Mouse (Mus musculus) MEL (cell line): ENCODE data around the gene Ggct. TPM values are rescaled to one million over a fixed set of nuclear protein-coding genes. Genes with fewer than 3 reads are reported as not detected.
A peak's percentile ranks its signal among the peaks of the same experiment; 100 is the strongest.

Experiments
- DNase-seq: peaks from one replicate; pipeline ENCODE4 v3.0.0; 2011; ENCODE audit warnings: low read depth, low spot score
- H3K27ac ChIP-seq: 2 replicates; pipeline ENCODE4 v1.5.1; 2012; ENCODE audit warnings: low read depth, mild to moderate bottlenecking, control low read depth, low read length, moderate library complexity; ENCODE audit not compliant: control insufficient read depth
- H3K27me3 ChIP-seq, 2 experiments: fragments of 150-350 bp in 1 of 2; sonication (generic) in 1 of 2; 2 replicates each; pipeline ENCODE4 v1.6.1; 2012; ENCODE audit warnings: low read length in 2 of 2, mild to moderate bottlenecking in 2 of 2, improper control_type of control experiment in 1 of 2, moderate library complexity in 1 of 2; ENCODE audit not compliant: insufficient read depth in 2 of 2, control insufficient read depth in 1 of 2
- H3K36me3 ChIP-seq, 2 experiments: 2 replicates each; pipeline ENCODE4 v1.6.1; 2012 to 2014; ENCODE audit warnings: low read length in 2 of 2, improper control_type of control experiment in 1 of 2, inconsistent platforms in 1 of 2, mild to moderate bottlenecking in 1 of 2; ENCODE audit not compliant: insufficient read depth in 2 of 2, control insufficient read depth in 1 of 2
- H3K4me1 ChIP-seq, 2 experiments: fragments of 150-350 bp in 1 of 2; sonication (generic) in 1 of 2; 2 replicates each; pipeline ENCODE4 v1.6.1; 2012; ENCODE audit warnings: low read length in 2 of 2, improper control_type of control experiment in 1 of 2, mild to moderate bottlenecking in 1 of 2; ENCODE audit not compliant: insufficient read depth in 2 of 2, control insufficient read depth in 1 of 2
- H3K4me3 ChIP-seq, 2 experiments: fragments of 150-350 bp in 1 of 2; sonication (generic) in 1 of 2; 2 replicates each; pipeline ENCODE4 v1.5.1; 2012; ENCODE audit warnings: low read depth in 2 of 2, low read length in 2 of 2, mild to moderate bottlenecking in 2 of 2, moderate library complexity in 2 of 2, control low read depth in 1 of 2, improper control_type of control experiment in 1 of 2; ENCODE audit not compliant: control insufficient read depth in 1 of 2, insufficient read depth in 1 of 2
- H3K79me2 ChIP-seq: 2 replicates; pipeline ENCODE4 v1.6.1; 2012; ENCODE audit warnings: mild to moderate bottlenecking, low read length, moderate library complexity; ENCODE audit not compliant: control insufficient read depth, poor library complexity, insufficient read depth
- H3K9ac ChIP-seq: 2 replicates; pipeline ENCODE4 v1.6.1; 2012; ENCODE audit warnings: low read depth, mild to moderate bottlenecking, control low read depth, low read length, moderate library complexity; ENCODE audit not compliant: control insufficient read depth, poor library complexity, severe bottlenecking
- H3K9me3 ChIP-seq: fragments of 150-350 bp; sonication (generic); replicated peaks from 2 replicates; pipeline ENCODE4 v1.6.1; 2012; ENCODE audit warnings: mild to moderate bottlenecking, low read length, improper control_type of control experiment, moderate library complexity; ENCODE audit not compliant: insufficient read depth
- BHLHE40 ChIP-seq: IDR thresholded peaks from 2 replicates; pipeline ENCODE4 v1.6.1; 2012; ENCODE audit warnings: low read depth, mild to moderate bottlenecking, inconsistent platforms, low read length, improper control_type of control experiment, borderline replicate concordance
- CHD2 ChIP-seq: IDR thresholded peaks from 2 replicates; pipeline ENCODE4 v1.6.1; 2011; ENCODE audit warnings: low read length, improper control_type of control experiment
- CTCF ChIP-seq, 3 experiments: IDR thresholded peaks in 2 of 3; conservative IDR thresholded peaks in 1 of 3; 2 replicates each; pipeline ENCODE4 v1.5.1; 2011 to 2012; ENCODE audit warnings: low read length in 3 of 3, low read depth in 2 of 3, mild to moderate bottlenecking in 2 of 3, improper control_type of control experiment in 1 of 3, inconsistent platforms in 1 of 3, mixed read lengths in 1 of 3, moderate library complexity in 1 of 3; ENCODE audit not compliant: control insufficient read depth in 1 of 3, insufficient read depth in 1 of 3, poor library complexity in 1 of 3, severe bottlenecking in 1 of 3
- E2F4 ChIP-seq: IDR thresholded peaks from 2 replicates; pipeline ENCODE4 v1.6.1; 2011; ENCODE audit warnings: low read depth, low read length, improper control_type of control experiment, borderline replicate concordance
- ELF1 ChIP-seq: IDR thresholded peaks from 2 replicates; pipeline ENCODE4 v1.6.1; 2014; ENCODE audit warnings: low read depth, mild to moderate bottlenecking, inconsistent platforms, low read length, improper control_type of control experiment, moderate library complexity
- ETS1 ChIP-seq: IDR thresholded peaks from 2 replicates; pipeline ENCODE4 v1.6.1; 2012; ENCODE audit warnings: low read depth, mild to moderate bottlenecking, inconsistent platforms, low read length, improper control_type of control experiment, moderate library complexity
- GABPA ChIP-seq: IDR thresholded peaks from 2 replicates; pipeline ENCODE4 v1.6.1; 2012; ENCODE audit warnings: low read depth, mild to moderate bottlenecking, inconsistent platforms, low read length, improper control_type of control experiment, moderate library complexity
- GATA1 ChIP-seq: IDR thresholded peaks from 2 replicates; pipeline ENCODE4 v1.6.1; 2011; ENCODE audit warnings: low read depth, low read length, improper control_type of control experiment
- HCFC1 ChIP-seq: IDR thresholded peaks from 2 replicates; pipeline ENCODE4 v1.6.1; 2012; ENCODE audit warnings: low read depth, mild to moderate bottlenecking, inconsistent platforms, low read length, improper control_type of control experiment, moderate library complexity
- KAT2A ChIP-seq: conservative IDR thresholded peaks from 2 replicates; pipeline ENCODE4 v1.6.1; 2012; ENCODE audit warnings: low read depth, low read length, improper control_type of control experiment, inconsistent platforms
- MAFK ChIP-seq: IDR thresholded peaks from 2 replicates; pipeline ENCODE4 v1.6.1; 2011; ENCODE audit warnings: low read depth, mild to moderate bottlenecking, low read length, improper control_type of control experiment, borderline replicate concordance
- MEF2A ChIP-seq: IDR thresholded peaks from 2 replicates; pipeline ENCODE4 v1.6.1; 2014; ENCODE audit warnings: low read depth, mild to moderate bottlenecking, inconsistent platforms, low read length, improper control_type of control experiment; ENCODE audit not compliant: poor library complexity, insufficient replicate concordance, severe bottlenecking; ENCODE audit errors: extremely low read depth
- MYB ChIP-seq: IDR thresholded peaks from 2 replicates; pipeline ENCODE4 v1.6.1; 2011; ENCODE audit warnings: mild to moderate bottlenecking, low read depth, low read length, improper control_type of control experiment
- NRF1 ChIP-seq: IDR thresholded peaks from 2 replicates; pipeline ENCODE4 v1.6.1; 2014; ENCODE audit warnings: low read depth, mild to moderate bottlenecking, inconsistent platforms, low read length, improper control_type of control experiment, moderate library complexity; ENCODE audit not compliant: poor library complexity, insufficient read depth, severe bottlenecking
- POLR2AphosphoS2 ChIP-seq: IDR thresholded peaks from 2 replicates; pipeline ENCODE4 v1.6.1; 2011; ENCODE audit warnings: low read length, improper control_type of control experiment
- RCOR1 ChIP-seq: IDR thresholded peaks from 2 replicates; pipeline ENCODE4 v1.6.1; 2012; ENCODE audit warnings: low read depth, mild to moderate bottlenecking, inconsistent platforms, low read length, improper control_type of control experiment
- SIN3A ChIP-seq: IDR thresholded peaks from 2 replicates; pipeline ENCODE4 v1.6.1; 2012; ENCODE audit warnings: low read length, improper control_type of control experiment, inconsistent platforms
- TBP ChIP-seq: IDR thresholded peaks from 2 replicates; pipeline ENCODE4 v1.8.0; 2011; ENCODE audit warnings: low read depth, low read length, improper control_type of control experiment
- UBTF ChIP-seq: IDR thresholded peaks from 2 replicates; pipeline ENCODE4 v1.6.1; 2012; ENCODE audit warnings: low read depth, mild to moderate bottlenecking, inconsistent platforms, low read length, improper control_type of control experiment, moderate library complexity, borderline replicate concordance; ENCODE audit not compliant: insufficient read depth
- USF2 ChIP-seq, 2 experiments: IDR thresholded peaks; 2 replicates each; pipeline ENCODE4 v1.6.1; 2011 to 2012; ENCODE audit warnings: improper control_type of control experiment in 2 of 2, low read length in 2 of 2, borderline replicate concordance in 1 of 2, inconsistent platforms in 1 of 2, low read depth in 1 of 2, mild to moderate bottlenecking in 1 of 2; ENCODE audit not compliant: insufficient read depth in 1 of 2
- ZC3H11A ChIP-seq: IDR thresholded peaks from 2 replicates; pipeline ENCODE4 v1.6.1; 2012; ENCODE audit warnings: low read depth, mild to moderate bottlenecking, inconsistent platforms, low read length, improper control_type of control experiment
- ZKSCAN1 ChIP-seq: IDR thresholded peaks from 2 replicates; pipeline ENCODE4 v1.6.1; 2012; ENCODE audit warnings: low read depth, mild to moderate bottlenecking, inconsistent platforms, low read length, improper control_type of control experiment, moderate library complexity
- ZNF384 ChIP-seq: IDR thresholded peaks from 2 replicates; pipeline ENCODE4 v1.6.1; 2012; ENCODE audit warnings: low read depth, mild to moderate bottlenecking, inconsistent platforms, low read length, improper control_type of control experiment
- polyA plus RNA-seq, 2 experiments: library from polyadenylated mRNA; stranded (reverse) in 1 of 2; unstranded in 1 of 2; fragments of >175 nt in 1 of 2; fragments of >200 nt in 1 of 2; gene quantifications; 2 replicates each; pipeline versions ENCODE4 v1.2.1 to v1.2.4; 2012; ENCODE audit warnings: low replicate concordance in 2 of 2, low read depth in 1 of 2; ENCODE audit not compliant: insufficient read length in 2 of 2, insufficient read depth in 1 of 2, missing spikeins in 1 of 2
- total RNA-seq: library from RNA; depleted of rRNA; stranded (reverse); fragments of 300-350 nt; gene quantifications from 2 replicates; pipeline ENCODE4 v1.2.3, GENCODE M21; 2012

Gene Ggct
- total and polyA plus RNA-seq, 3 experiments = 23.7 to 41.6 TPM; not detected in 1

DNA sequence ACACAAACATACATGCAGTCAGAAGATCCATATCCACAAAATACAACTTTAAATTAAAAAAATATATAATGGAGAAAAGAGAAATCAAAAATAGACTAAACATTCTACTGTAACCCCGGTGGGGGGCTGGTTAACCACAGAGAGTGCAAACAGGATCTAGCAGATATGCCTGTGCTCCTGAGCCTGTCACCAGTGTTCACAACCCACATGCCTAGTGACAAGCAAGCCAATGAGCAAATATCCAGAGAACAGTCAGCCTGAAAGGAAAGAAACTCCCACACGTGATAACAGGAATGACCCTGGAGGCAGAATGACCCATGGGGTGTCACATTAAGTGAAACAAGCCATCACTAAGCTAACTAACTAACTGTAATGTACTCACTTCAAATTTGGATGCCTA is 56.3 kb downstream of the Ggct start:
- peaks cover 5 to 24% of the 10 kb centered on the region in 2 experiments for H3K4me1 ChIP-seq
- no peak overlapping the region for H3K27ac ChIP-seq
- TF ChIP-seq ZKSCAN1 (no peak), GATA1 (no peak), E2F4 (no peak), POLR2AphosphoS2 (no peak), MEF2A (no peak), ELF1 (no peak), USF2 (IDR thresholded peaks at IDR 0.05; ENCODE audit: borderline replicate concordance in 1 of 2, insufficient read depth in 1 of 2, low read depth in 1 of 2, low read length in 2 of 2) (no peak), MYB (no peak), CHD2 (no peak), MAFK (no peak), SIN3A (no peak)
- TF ChIP-seq, all 39 proteins: peak for 0
- H3K9me3 ChIP-seq = no peaks in the 10 kb centered on the region
- H3K9ac ChIP-seq = no peak overlapping the region
- no peaks in the 10 kb centered on the region for H3K27me3 ChIP-seq
- DNase-seq = peak; percentile 16
- H3K36me3 ChIP-seq = peaks cover 0 to 13% of the 10 kb centered on the region in 2 experiments; a peak in 2 of 4 replicates
- H3K4me3 ChIP-seq = no peak overlapping the region
- no peaks in the 10 kb centered on the region for H3K79me2 ChIP-seq

DNA sequence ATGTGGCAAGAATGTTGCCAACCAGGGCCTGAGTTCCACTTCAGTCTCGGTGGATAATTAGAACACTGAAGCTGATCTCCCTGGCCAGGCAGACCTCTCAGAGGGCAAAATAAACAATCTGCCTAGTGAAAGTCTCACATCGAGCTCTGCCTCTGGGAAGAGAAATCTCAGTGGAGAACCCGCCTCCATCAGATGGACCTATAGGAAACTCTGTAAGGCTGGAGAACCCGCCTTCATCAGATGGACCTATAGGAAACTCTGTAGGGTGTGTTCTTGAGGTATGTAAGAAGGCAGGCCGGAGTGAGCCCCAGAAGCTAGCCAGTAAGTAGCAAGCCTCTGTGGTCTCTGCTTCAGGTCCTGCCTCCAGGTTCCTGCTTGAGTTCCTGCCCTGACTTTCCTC is 57.8 kb downstream of the Ggct start:
- TF ChIP-seq UBTF (no peak), TBP (no peak), ZC3H11A (no peak), ELF1 (no peak)
- TF ChIP-seq, all 39 proteins: peak for 0

DNA sequence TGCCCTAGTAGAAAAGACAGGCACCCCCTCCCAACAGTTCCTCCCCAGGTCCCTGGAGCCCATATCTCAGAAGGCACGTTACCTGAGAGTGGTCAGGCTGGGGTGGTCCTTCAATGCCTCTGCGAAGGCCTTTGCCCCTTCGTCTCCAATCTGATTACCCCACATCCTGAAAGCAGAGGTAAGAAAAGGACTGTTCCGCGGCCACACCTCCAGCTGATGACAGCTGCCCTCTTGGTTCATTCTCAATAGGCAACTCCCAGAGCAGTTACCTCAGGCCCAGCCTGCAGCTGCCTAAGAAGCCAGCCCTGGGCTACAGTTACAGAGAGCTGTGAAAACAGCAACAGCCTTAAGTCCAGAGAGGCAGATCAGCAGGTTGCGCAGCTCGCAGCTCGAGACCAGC is 58.4 kb downstream of the Ggct start:
- DNase-seq = peak; percentile 17
- H3K79me2 ChIP-seq = no peaks in the 10 kb centered on the region
- peak overlapping the region; percentile 35; the same call in 1 of the 2 replicates for H3K9ac ChIP-seq
- H3K4me1 ChIP-seq = peaks cover 5 to 24% of the 10 kb centered on the region in 2 experiments
- H3K4me3 ChIP-seq = no peak overlapping the region
- H3K36me3 ChIP-seq = peaks cover 0 to 13% of the 10 kb centered on the region in 2 experiments; a peak in 2 of 4 replicates
- H3K27ac ChIP-seq = no peak overlapping the region
- H3K27me3 ChIP-seq = no peaks in the 10 kb centered on the region
- H3K9me3 ChIP-seq = no peaks in the 10 kb centered on the region
- no peak for TF ChIP-seq ETS1
- TF ChIP-seq MEF2A = no peak
- TF ChIP-seq NRF1 = no peak
- no peak for TF ChIP-seq RCOR1
- TF ChIP-seq E2F4 = no peak
- TF ChIP-seq GABPA = no peak
- TF ChIP-seq KAT2A = no peak
- TF ChIP-seq USF2 (IDR thresholded peaks at IDR 0.05; ENCODE audit: borderline replicate concordance in 1 of 2, insufficient read depth in 1 of 2, low read depth in 1 of 2, low read length in 2 of 2) = no peak
- TF ChIP-seq CHD2 = no peak
- TF ChIP-seq POLR2AphosphoS2 = no peak
- no peak for TF ChIP-seq ZNF384
- no peak for TF ChIP-seq ZKSCAN1
- no peak for TF ChIP-seq UBTF
- TF ChIP-seq CTCF (IDR thresholded peaks at IDR 0.05 in 2 of 3, conservative IDR thresholded peaks at IDR 0.05 in 1 of 3; ENCODE audit: control insufficient read depth in 1 of 3, insufficient read depth in 1 of 3, low read depth in 2 of 3, low read length in 3 of 3, poor library complexity in 1 of 3, severe bottlenecking in 1 of 3) = no peak
- TF ChIP-seq GATA1 = no peak
- no peak for TF ChIP-seq ELF1
- TF ChIP-seq BHLHE40 = no peak
- no peak for TF ChIP-seq HCFC1

More for the DNA sequence above, 57.8 kb downstream of the Ggct start:
- Histone ChIP-seq H3K36me3 (peaks cover 0 to 13% of the 10 kb centered on the region in 2 experiments; a peak in 2 of 4 replicates), H3K79me2 (no peaks in the 10 kb centered on the region), H3K9me3 (no peaks in the 10 kb centered on the region), H3K4me1 (peaks cover 5 to 24% of the 10 kb centered on the region in 2 experiments), H3K27me3 (no peaks in the 10 kb centered on the region), H3K4me3 (no peak overlapping the region), H3K9ac (no peak overlapping the region), H3K27ac (no peak overlapping the region)
- DNase-seq = peak; percentile 24
